Mouse (Mus musculus) gastrocnemius, postnatal 14 days (tissue): ENCODE results near the gene Slco4c1. TPM values are rescaled to one million over a fixed set of nuclear protein-coding genes. Genes with fewer than 3 reads are reported as not detected.

Source experiments
- DNase-seq: peaks from one replicate; pipeline ENCODE4 v3.0.0; 2021; ENCODE audit warnings: mixed read lengths
- intact Hi-C: fragments of 180-260 bp; cut with DNase I; formaldehyde crosslinking; loops from one replicate; pipeline ENCODE4 v1.15.1; 2025; ENCODE audit warnings: low total_unique reads
- long read RNA-seq, 2 experiments: library from polyadenylated mRNA; stranded (forward); transcript quantifications; one replicate each; pipeline ENCODE4 v2.0.0; 2021
- total RNA-seq, 2 experiments: library from RNA; stranded (reverse); gene quantifications; 2 replicates each; pipeline ENCODE4 v1.2.3; 2021

Slco4c1 gene
- total RNA-seq = not detected
- long read RNA-seq, experiment 1 = 0 reads
- long read RNA-seq, experiment 2 = 0 reads

- intact Hi-C loops = no loop called here
- DNase-seq = no peak
Measured at GRCm38 (mm10) chr1:96871528-96872360, at the start of gene Slco4c1. Gene Slco4c1 (minus strand): TSS chr1:96872171.

GRCm38 (mm10) chr1:96917333-96917732 is 45.4 kb upstream of the Slco4c1 start:
- intact Hi-C loops = no loop called here
- DNase-seq = no peak

- no peak for DNase-seq
- intact Hi-C loops = no loop called here
Measured at GRCm38 (mm10) chr1:96883788-96884187, 11.8 kb upstream of the Slco4c1 start.

- DNase-seq = no peak
- intact Hi-C loops = no loop called here
Measured at GRCm38 (mm10) chr1:96878572-96878971, 6.6 kb upstream of the Slco4c1 start.

- DNase-seq = no peak
- intact Hi-C loops = no loop called here
Measured at GRCm38 (mm10) chr1:96876076-96876475, 4.1 kb upstream of the Slco4c1 start.

- no peak for DNase-seq
- intact Hi-C loops = no loop called here
Measured at GRCm38 (mm10) chr1:96874636-96875035, 2.7 kb upstream of the Slco4c1 start.

GRCm38 (mm10) chr1:96872361-96872693 is 356 bp upstream of the Slco4c1 start:
- DNase-seq = no peak

GRCm38 (mm10) chr1:96870764-96871307 is 1.1 kb downstream of the Slco4c1 start:
- DNase-seq = no peak
- intact Hi-C loops = no loop called here

More at GRCm38 (mm10) chr1:96872361-96872693, 356 bp upstream of the Slco4c1 start:
- intact Hi-C loops = no loop called here

GRCm38 (mm10) chr1:96868722-96869121 is 3.2 kb downstream of the Slco4c1 start:
- DNase-seq = no peak
- intact Hi-C loops = no loop called here

GRCm38 (mm10) chr1:96866002-96866401 is 6.0 kb downstream of the Slco4c1 start:
- no peak for DNase-seq
- intact Hi-C loops = no loop called here

GRCm38 (mm10) chr1:96864120-96864519 is 7.9 kb downstream of the Slco4c1 start:
- intact Hi-C loops = no loop called here
- DNase-seq = no peak

- intact Hi-C loops = no loop called here
- no peak for DNase-seq
Measured at GRCm38 (mm10) chr1:96859995-96860684, 11.8 kb downstream of the Slco4c1 start.

- intact Hi-C loops = no loop called here
- no peak for DNase-seq
Measured at GRCm38 (mm10) chr1:96853541-96853940, 18.4 kb downstream of the Slco4c1 start.

GRCm38 (mm10) chr1:96849101-96849500 is 22.9 kb downstream of the Slco4c1 start:
- intact Hi-C loops = no loop called here
- no peak for DNase-seq

GRCm38 (mm10) chr1:96848606-96849005 is 23.4 kb downstream of the Slco4c1 start:
- DNase-seq = no peak
- intact Hi-C loops = no loop called here

- intact Hi-C loops = no loop called here
- no peak for DNase-seq
Measured at GRCm38 (mm10) chr1:96846727-96847126, 25.2 kb downstream of the Slco4c1 start.

- intact Hi-C loops = no loop called here
Measured at GRCm38 (mm10) chr1:96805287-96805727, 66.7 kb downstream of the Slco4c1 start.

GRCm38 (mm10) chr1:96801595-96801994 is 70.4 kb downstream of the Slco4c1 start:
- intact Hi-C loops = no loop called here
- DNase-seq = no peak

More at GRCm38 (mm10) chr1:96805287-96805727, 66.7 kb downstream of the Slco4c1 start:
- DNase-seq = no peak

GRCm38 (mm10) chr1:96794690-96795089 is 77.3 kb downstream of the Slco4c1 start:
- DNase-seq = no peak
- intact Hi-C loops = no loop called here

- DNase-seq = no peak
- intact Hi-C loops = no loop called here
Measured at GRCm38 (mm10) chr1:96794290-96794689, 77.7 kb downstream of the Slco4c1 start.
